Mouse (Mus musculus) MEL (cell line): ENCODE measurements at regions not wholly inside any gene's neighbourhood (a gene's known extent, or its start where the extent isn't known, plus 50 kb on each side); places are given as distances from the start of the nearest gene placed in this dataset.

Source experiments
- DNase-seq: peaks from one replicate; pipeline ENCODE4 v3.0.0; 2011; ENCODE audit warnings: low read depth, low spot score
- H3K27ac ChIP-seq: 2 replicates; pipeline ENCODE4 v1.5.1; 2012; ENCODE audit warnings: low read depth, mild to moderate bottlenecking, control low read depth, low read length, moderate library complexity; ENCODE audit not compliant: control insufficient read depth
- H3K27me3 ChIP-seq, 2 experiments: fragments of 150-350 bp in 1 of 2; sonication (generic) in 1 of 2; 2 replicates each; pipeline ENCODE4 v1.6.1; 2012; ENCODE audit warnings: low read length in 2 of 2, mild to moderate bottlenecking in 2 of 2, improper control_type of control experiment in 1 of 2, moderate library complexity in 1 of 2; ENCODE audit not compliant: insufficient read depth in 2 of 2, control insufficient read depth in 1 of 2
- H3K36me3 ChIP-seq, 2 experiments: 2 replicates each; pipeline ENCODE4 v1.6.1; 2012 to 2014; ENCODE audit warnings: low read length in 2 of 2, improper control_type of control experiment in 1 of 2, inconsistent platforms in 1 of 2, mild to moderate bottlenecking in 1 of 2; ENCODE audit not compliant: insufficient read depth in 2 of 2, control insufficient read depth in 1 of 2
- H3K4me1 ChIP-seq, 2 experiments: fragments of 150-350 bp in 1 of 2; sonication (generic) in 1 of 2; 2 replicates each; pipeline ENCODE4 v1.6.1; 2012; ENCODE audit warnings: low read length in 2 of 2, improper control_type of control experiment in 1 of 2, mild to moderate bottlenecking in 1 of 2; ENCODE audit not compliant: insufficient read depth in 2 of 2, control insufficient read depth in 1 of 2
- H3K4me3 ChIP-seq, 2 experiments: fragments of 150-350 bp in 1 of 2; sonication (generic) in 1 of 2; 2 replicates each; pipeline ENCODE4 v1.5.1; 2012; ENCODE audit warnings: low read depth in 2 of 2, low read length in 2 of 2, mild to moderate bottlenecking in 2 of 2, moderate library complexity in 2 of 2, control low read depth in 1 of 2, improper control_type of control experiment in 1 of 2; ENCODE audit not compliant: control insufficient read depth in 1 of 2, insufficient read depth in 1 of 2
- H3K79me2 ChIP-seq: 2 replicates; pipeline ENCODE4 v1.6.1; 2012; ENCODE audit warnings: mild to moderate bottlenecking, low read length, moderate library complexity; ENCODE audit not compliant: control insufficient read depth, poor library complexity, insufficient read depth
- H3K9ac ChIP-seq: 2 replicates; pipeline ENCODE4 v1.6.1; 2012; ENCODE audit warnings: low read depth, mild to moderate bottlenecking, control low read depth, low read length, moderate library complexity; ENCODE audit not compliant: control insufficient read depth, poor library complexity, severe bottlenecking
- H3K9me3 ChIP-seq: fragments of 150-350 bp; sonication (generic); replicated peaks from 2 replicates; pipeline ENCODE4 v1.6.1; 2012; ENCODE audit warnings: mild to moderate bottlenecking, low read length, improper control_type of control experiment, moderate library complexity; ENCODE audit not compliant: insufficient read depth
- BHLHE40 ChIP-seq: IDR thresholded peaks from 2 replicates; pipeline ENCODE4 v1.6.1; 2012; ENCODE audit warnings: low read depth, mild to moderate bottlenecking, inconsistent platforms, low read length, improper control_type of control experiment, borderline replicate concordance
- CHD1 ChIP-seq: IDR thresholded peaks from 2 replicates; pipeline ENCODE4 v1.6.1; 2012; ENCODE audit warnings: low read depth, mild to moderate bottlenecking, inconsistent platforms, low read length, improper control_type of control experiment
- CHD2 ChIP-seq: IDR thresholded peaks from 2 replicates; pipeline ENCODE4 v1.6.1; 2011; ENCODE audit warnings: low read length, improper control_type of control experiment
- E2F4 ChIP-seq: IDR thresholded peaks from 2 replicates; pipeline ENCODE4 v1.6.1; 2011; ENCODE audit warnings: low read depth, low read length, improper control_type of control experiment, borderline replicate concordance
- ELF1 ChIP-seq: IDR thresholded peaks from 2 replicates; pipeline ENCODE4 v1.6.1; 2014; ENCODE audit warnings: low read depth, mild to moderate bottlenecking, inconsistent platforms, low read length, improper control_type of control experiment, moderate library complexity
- ETS1 ChIP-seq: IDR thresholded peaks from 2 replicates; pipeline ENCODE4 v1.6.1; 2012; ENCODE audit warnings: low read depth, mild to moderate bottlenecking, inconsistent platforms, low read length, improper control_type of control experiment, moderate library complexity
- GABPA ChIP-seq: IDR thresholded peaks from 2 replicates; pipeline ENCODE4 v1.6.1; 2012; ENCODE audit warnings: low read depth, mild to moderate bottlenecking, inconsistent platforms, low read length, improper control_type of control experiment, moderate library complexity
- GATA1 ChIP-seq: IDR thresholded peaks from 2 replicates; pipeline ENCODE4 v1.6.1; 2011; ENCODE audit warnings: low read depth, low read length, improper control_type of control experiment
- HCFC1 ChIP-seq: IDR thresholded peaks from 2 replicates; pipeline ENCODE4 v1.6.1; 2012; ENCODE audit warnings: low read depth, mild to moderate bottlenecking, inconsistent platforms, low read length, improper control_type of control experiment, moderate library complexity
- JUND ChIP-seq: IDR thresholded peaks from 2 replicates; pipeline ENCODE4 v1.6.1; 2011; ENCODE audit warnings: low read depth, mild to moderate bottlenecking, improper control_type of control experiment, low read length
- KAT2A ChIP-seq: conservative IDR thresholded peaks from 2 replicates; pipeline ENCODE4 v1.6.1; 2012; ENCODE audit warnings: low read depth, low read length, improper control_type of control experiment, inconsistent platforms
- MAZ ChIP-seq: IDR thresholded peaks from 2 replicates; pipeline ENCODE4 v1.6.1; 2012; ENCODE audit warnings: low read depth, mild to moderate bottlenecking, inconsistent platforms, low read length, improper control_type of control experiment
- MYB ChIP-seq: IDR thresholded peaks from 2 replicates; pipeline ENCODE4 v1.6.1; 2011; ENCODE audit warnings: mild to moderate bottlenecking, low read depth, low read length, improper control_type of control experiment
- MYC ChIP-seq: IDR thresholded peaks from 2 replicates; pipeline ENCODE4 v1.6.1; 2011; ENCODE audit warnings: low read depth, mild to moderate bottlenecking, low read length, improper control_type of control experiment, moderate library complexity
- NELFE ChIP-seq: IDR thresholded peaks from 2 replicates; pipeline ENCODE4 v1.6.1; 2011; ENCODE audit warnings: low read depth, low read length, improper control_type of control experiment
- NRF1 ChIP-seq: IDR thresholded peaks from 2 replicates; pipeline ENCODE4 v1.6.1; 2014; ENCODE audit warnings: low read depth, mild to moderate bottlenecking, inconsistent platforms, low read length, improper control_type of control experiment, moderate library complexity; ENCODE audit not compliant: poor library complexity, insufficient read depth, severe bottlenecking
- RCOR1 ChIP-seq: IDR thresholded peaks from 2 replicates; pipeline ENCODE4 v1.6.1; 2012; ENCODE audit warnings: low read depth, mild to moderate bottlenecking, inconsistent platforms, low read length, improper control_type of control experiment
- SIN3A ChIP-seq: IDR thresholded peaks from 2 replicates; pipeline ENCODE4 v1.6.1; 2012; ENCODE audit warnings: low read length, improper control_type of control experiment, inconsistent platforms
- TAL1 ChIP-seq: IDR thresholded peaks from 2 replicates; pipeline ENCODE4 v1.6.1; 2012; ENCODE audit warnings: mild to moderate bottlenecking, inconsistent platforms, low read length, moderate library complexity, mixed read lengths
- UBTF ChIP-seq: IDR thresholded peaks from 2 replicates; pipeline ENCODE4 v1.6.1; 2012; ENCODE audit warnings: low read depth, mild to moderate bottlenecking, inconsistent platforms, low read length, improper control_type of control experiment, moderate library complexity, borderline replicate concordance; ENCODE audit not compliant: insufficient read depth
- USF1 ChIP-seq: IDR thresholded peaks from 2 replicates; pipeline ENCODE4 v1.6.1; 2014; ENCODE audit warnings: low read depth, mild to moderate bottlenecking, inconsistent platforms, low read length, improper control_type of control experiment, moderate library complexity
- ZKSCAN1 ChIP-seq: IDR thresholded peaks from 2 replicates; pipeline ENCODE4 v1.6.1; 2012; ENCODE audit warnings: low read depth, mild to moderate bottlenecking, inconsistent platforms, low read length, improper control_type of control experiment, moderate library complexity
- ZMIZ1 ChIP-seq: IDR thresholded peaks from 2 replicates; pipeline ENCODE4 v1.6.1; 2012; ENCODE audit warnings: low read depth, mild to moderate bottlenecking, inconsistent platforms, low read length, improper control_type of control experiment, moderate library complexity

- no peaks in the 10 kb centered on the region for H3K79me2 ChIP-seq
- H3K9me3 ChIP-seq, result no peaks in the 10 kb centered on the region
- H3K36me3 ChIP-seq, result no peaks in the 10 kb centered on the region
- H3K9ac ChIP-seq, result no peak overlapping the region
- H3K27me3 ChIP-seq, result no peaks in the 10 kb centered on the region
- H3K4me1 ChIP-seq, result no peaks in the 10 kb centered on the region
- H3K27ac ChIP-seq, result no peak overlapping the region
- TF ChIP-seq TAL1 (no peak), ETS1 (no peak), NELFE (no peak), GABPA (no peak), GATA1 (no peak), HCFC1 (no peak), ZMIZ1 (no peak), E2F4 (no peak)
- TF ChIP-seq, all 39 proteins: peak for 0
- H3K4me3 ChIP-seq, result no peak overlapping the region
- no peak for DNase-seq
These were observed 258.9 kb upstream of the Cd180 start for GRCm38 (mm10) chr13:102434372-102434954.

GRCm38 (mm10) chr13:102442676-102443075 is 250.7 kb upstream of the Cd180 start:
- no peaks in the 10 kb centered on the region for H3K4me1 ChIP-seq
- no peaks in the 10 kb centered on the region for H3K27me3 ChIP-seq
- no peaks in the 10 kb centered on the region for H3K9me3 ChIP-seq
- H3K79me2 ChIP-seq, result no peaks in the 10 kb centered on the region
- no peak for DNase-seq
- TF ChIP-seq ZKSCAN1 (no peak), UBTF (no peak), RCOR1 (no peak), ELF1 (no peak), CHD2 (no peak)
- H3K9ac ChIP-seq, result no peak overlapping the region
- H3K27ac ChIP-seq, result no peak overlapping the region
- H3K4me3 ChIP-seq, result no peak overlapping the region
- H3K36me3 ChIP-seq, result no peaks in the 10 kb centered on the region

- H3K9me3 ChIP-seq, result no peaks in the 10 kb centered on the region
- H3K79me2 ChIP-seq, result no peaks in the 10 kb centered on the region
- peaks cover 0 to 1% of the 10 kb centered on the region in 2 experiments; a peak in 2 of 4 replicates for H3K27me3 ChIP-seq
- no peaks in the 10 kb centered on the region for H3K4me1 ChIP-seq
- DNase-seq, result no peak
- H3K9ac ChIP-seq, result no peak overlapping the region
- H3K4me3 ChIP-seq, result no peak overlapping the region
- no peak for TF ChIP-seq MYC
- TF ChIP-seq CHD1, result no peak
- no peak for TF ChIP-seq MYB
- no peak for TF ChIP-seq MAZ
- TF ChIP-seq CHD2, result no peak
- no peak for TF ChIP-seq RCOR1
- no peak for TF ChIP-seq SIN3A
- no peak for TF ChIP-seq NRF1
- no peak for TF ChIP-seq JUND
- no peak for TF ChIP-seq USF1
- no peak for TF ChIP-seq BHLHE40
- TF ChIP-seq ETS1, result no peak
- no peak for TF ChIP-seq KAT2A
- no peak overlapping the region for H3K27ac ChIP-seq
- no peaks in the 10 kb centered on the region for H3K36me3 ChIP-seq
These were observed 246.0 kb upstream of the Cd180 start for GRCm38 (mm10) chr13:102447310-102447709.
